Mouse (Mus musculus) stomach, postnatal 0 days (tissue): ENCODE data around the gene Cog6. TPM values are rescaled to one million over a fixed set of nuclear protein-coding genes. Genes with fewer than 3 reads are reported as not detected.

Source experiments
- ATAC-seq: fragments of 200-750 bp; cut with Nextera tagmentation; 2 replicates; pipeline ENCODE4 v1.8.0; 2017; ENCODE audit not compliant: low FRiP score, low TSS enrichment
- DNase-seq: peaks from one replicate; pipeline ENCODE4 v3.0.0-alpha.2; 2016; ENCODE audit warnings: low spot score
- H3K27ac ChIP-seq: fragments of 300-500 bp; sonication (generic); replicated peaks from 2 replicates; pipeline ENCODE4 v1.5.1; 2014; ENCODE audit warnings: mild to moderate bottlenecking, control low read depth
- H3K27me3 ChIP-seq: fragments of 300-500 bp; sonication (generic); 2 replicates; pipeline ENCODE4 v1.6.1; 2014; ENCODE audit warnings: low read length; ENCODE audit not compliant: control insufficient read depth, insufficient read depth
- H3K36me3 ChIP-seq: fragments of 300-500 bp; sonication (generic); 2 replicates; pipeline ENCODE4 v1.6.1; 2014; ENCODE audit warnings: low read length, mixed read lengths; ENCODE audit not compliant: control insufficient read depth, insufficient read depth
- H3K4me1 ChIP-seq: fragments of 300-500 bp; sonication (generic); replicated peaks from 2 replicates; pipeline ENCODE4 v1.6.1; 2014; ENCODE audit warnings: antibody characterized with exemption; ENCODE audit not compliant: control insufficient read depth, insufficient read depth
- H3K4me2 ChIP-seq: fragments of 300-500 bp; sonication (generic); replicated peaks from 2 replicates; pipeline ENCODE4 v1.6.1; 2014; ENCODE audit warnings: low read depth, mild to moderate bottlenecking, control low read depth, moderate library complexity
- H3K4me3 ChIP-seq: fragments of 300-500 bp; sonication (generic); 2 replicates; pipeline ENCODE4 v1.5.1; 2014; ENCODE audit warnings: low read depth, low read length, control low read depth
- H3K9ac ChIP-seq: fragments of 300-500 bp; sonication (generic); 2 replicates; pipeline ENCODE4 v1.6.1; 2014; ENCODE audit warnings: mild to moderate bottlenecking, low read length, control low read depth, mixed read lengths
- H3K9me3 ChIP-seq: fragments of 300-500 bp; sonication (generic); 2 replicates; pipeline ENCODE4 v1.6.1; 2016; ENCODE audit warnings: low read length; ENCODE audit not compliant: control insufficient read depth
- CTCF ChIP-seq: IDR thresholded peaks from 2 replicates; pipeline ENCODE4 v1.5.1; 2016; ENCODE audit warnings: antibody characterized with exemption, low read depth, mild to moderate bottlenecking, moderate library complexity
- EP300 ChIP-seq: optimal IDR thresholded peaks from 2 replicates; pipeline ENCODE3; 2016; ENCODE audit warnings: antibody characterized with exemption
- WGBS: fragments of 180-500 bp; shearing (Covaris S2); extraction: QIAGEN DNeasy Blood & Tissue Kit; methylation state at CpG from one replicate; pipeline ENCODE4 v1.1.7; 2014; 5-methylcytosine and 5-hydroxymethylcytosine counted together
- polyA plus RNA-seq: library from polyadenylated mRNA; unstranded; fragments of >200 nt; fragmentation: Nextera tagmentation; extraction: Ambion mirVana; gene quantifications from 2 replicates; pipeline ENCODE4 v1.2.1, GENCODE M21; 2015

Cog6 gene
- polyA plus RNA-seq, 1 experiment from 2014 or later, result 25.7 TPM

GRCm38 (mm10) chr3:53029046-53029445 lies 12.0 kb upstream of the Cog6 start:
- peak; percentile 76 for DNase-seq
- Histone ChIP-seq H3K4me3 (no peak overlapping the region), H3K4me2 (no peak overlapping the region), H3K36me3 (no peaks in the 10 kb centered on the region), H3K9me3 (no peaks in the 10 kb centered on the region), H3K27ac (no peak overlapping the region), H3K9ac (no peak overlapping the region), H3K27me3 (no peaks in the 10 kb centered on the region), H3K4me1 (no peaks in the 10 kb centered on the region)
- no peak for TF ChIP-seq EP300
- TF ChIP-seq CTCF, result peak; percentile 85
- 19% methylated on average over 7 of the region's 7 CpGs for WGBS
- ATAC-seq, result no peak

DNA sequence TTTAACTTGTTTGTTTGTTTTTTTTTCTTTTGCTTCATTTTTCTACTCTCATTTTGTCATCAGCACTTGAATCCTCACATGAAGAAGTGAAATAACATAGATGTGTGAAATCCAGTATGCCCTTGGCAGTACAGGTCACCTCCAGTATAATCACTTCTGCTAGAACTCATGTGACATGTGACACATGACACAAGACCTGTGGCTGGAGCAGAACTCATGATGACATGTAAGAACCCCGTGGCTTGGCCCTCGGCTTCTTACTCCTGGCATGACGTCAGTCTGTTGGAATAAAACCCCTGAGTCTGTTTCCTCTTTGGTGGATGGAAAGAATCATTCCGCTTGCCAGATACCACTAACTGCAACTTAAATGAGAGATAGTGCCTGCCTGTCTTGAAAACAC lies 10.3 kb upstream of the Cog6 start:
- Histone ChIP-seq H3K27me3 (no peaks in the 10 kb centered on the region), H3K27ac (no peak overlapping the region), H3K36me3 (no peaks in the 10 kb centered on the region), H3K9ac (no peak overlapping the region), H3K4me3 (no peak overlapping the region), H3K4me2 (no peak overlapping the region), H3K4me1 (no peaks in the 10 kb centered on the region), H3K9me3 (no peaks in the 10 kb centered on the region)
- no peak for DNase-seq
- TF ChIP-seq EP300, result no peak
- no peak for TF ChIP-seq CTCF
- ATAC-seq, result no peak
- WGBS, result 78% methylated on average over 4 of the region's 4 CpGs

DNA sequence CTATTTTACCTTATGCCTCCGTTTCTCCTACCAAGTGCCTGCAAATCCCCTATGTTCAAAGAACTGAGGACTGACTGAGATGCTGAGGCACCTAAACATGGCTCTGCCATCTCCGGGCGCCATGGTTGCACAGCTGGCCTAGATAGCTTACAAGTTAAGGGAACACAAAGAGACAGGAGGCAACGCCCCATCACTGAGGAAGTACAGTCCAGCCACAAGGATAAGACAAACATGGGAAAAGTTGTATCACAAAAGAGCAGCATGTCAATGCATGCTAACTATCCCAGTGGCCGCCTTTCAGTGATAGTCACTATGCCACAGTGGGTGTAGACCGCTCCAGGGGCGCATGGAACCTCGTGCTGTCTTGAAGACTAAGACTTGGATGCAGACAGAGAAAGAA lies 9.6 kb downstream of the Cog6 start:
- no peak overlapping the region for H3K4me3 ChIP-seq
- 89% methylated on average over 8 of the region's 8 CpGs for WGBS
- no peaks in the 10 kb centered on the region for H3K4me1 ChIP-seq
- TF ChIP-seq EP300 (no peak), CTCF (no peak)
- H3K9me3 ChIP-seq, result no peaks in the 10 kb centered on the region
- ATAC-seq (no peak), DNase-seq (no peak)
- no peak overlapping the region for H3K9ac ChIP-seq
- H3K4me2 ChIP-seq, result no peak overlapping the region
- no peak overlapping the region for H3K27ac ChIP-seq
- H3K36me3 ChIP-seq, result peaks cover 6% of the 10 kb centered on the region; the same call in 1 of the 2 replicates
- no peaks in the 10 kb centered on the region for H3K27me3 ChIP-seq

- H3K4me3 ChIP-seq, result no peak overlapping the region
- no peak for DNase-seq
- H3K4me1 ChIP-seq, result no peaks in the 10 kb centered on the region
- H3K36me3 ChIP-seq, result peaks cover 12% of the 10 kb centered on the region
- TF ChIP-seq CTCF, result peak; percentile 83
- TF ChIP-seq EP300, result no peak
- WGBS, result 67% methylated on average over 2 of the region's 2 CpGs
- no peaks in the 10 kb centered on the region for H3K27me3 ChIP-seq
- H3K9ac ChIP-seq, result no peak overlapping the region
- no peak overlapping the region for H3K4me2 ChIP-seq
- no peak for ATAC-seq
- H3K27ac ChIP-seq, result no peak overlapping the region
- H3K9me3 ChIP-seq, result no peaks in the 10 kb centered on the region
Measured at GRCm38 (mm10) chr3:53004406-53005114, 12.5 kb downstream of the Cog6 start.

GRCm38 (mm10) chr3:53002076-53002475 lies 15.0 kb downstream of the Cog6 start:
- peaks cover 13% of the 10 kb centered on the region for H3K36me3 ChIP-seq
- no peaks in the 10 kb centered on the region for H3K4me1 ChIP-seq
- ATAC-seq, result no peak
- no peak overlapping the region for H3K4me3 ChIP-seq
- DNase-seq, result no peak
- WGBS, result 48% methylated on average over 6 of the region's 6 CpGs
- H3K27ac ChIP-seq, result no peak overlapping the region
- TF ChIP-seq CTCF (no peak), EP300 (no peak)
- no peaks in the 10 kb centered on the region for H3K9me3 ChIP-seq
- no peaks in the 10 kb centered on the region for H3K27me3 ChIP-seq
- H3K4me2 ChIP-seq, result no peak overlapping the region
- H3K9ac ChIP-seq, result no peak overlapping the region

DNA sequence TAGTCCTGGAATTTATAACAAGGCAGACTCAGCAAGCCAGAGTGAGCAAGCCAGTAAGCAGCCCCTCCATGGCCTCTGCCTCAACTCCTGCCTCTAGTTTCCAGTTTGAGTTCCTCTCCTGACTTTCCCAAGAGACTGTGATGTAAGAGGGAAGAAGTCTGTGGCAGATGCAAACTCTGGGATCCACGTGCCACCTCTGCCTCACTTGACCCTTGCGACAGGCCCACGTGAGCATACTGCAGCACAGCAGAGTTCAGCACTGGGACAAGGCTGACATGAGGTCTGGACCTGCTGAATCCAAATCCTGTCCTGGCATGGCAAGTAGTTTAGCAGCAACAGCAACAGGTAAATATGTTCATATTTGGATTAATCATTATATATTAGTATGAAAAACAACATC lies 17.0 kb downstream of the Cog6 start:
- 80% methylated on average over 3 of the region's 3 CpGs for WGBS
- DNase-seq (no peak), ATAC-seq (no peak)

More for the DNA sequence above, 17.0 kb downstream of the Cog6 start:
- Histone ChIP-seq H3K27me3 (no peaks in the 10 kb centered on the region), H3K9ac (no peak overlapping the region), H3K27ac (no peak overlapping the region), H3K36me3 (peaks cover 21% of the 10 kb centered on the region), H3K9me3 (no peaks in the 10 kb centered on the region), H3K4me1 (no peaks in the 10 kb centered on the region), H3K4me3 (no peak overlapping the region), H3K4me2 (no peak overlapping the region)
- no peak for TF ChIP-seq EP300
- no peak for TF ChIP-seq CTCF
